Mouse (Mus musculus): ENCODE measurements around the gene Bag2. TPM values are rescaled to one million over a fixed set of nuclear protein-coding genes. Genes with fewer than 3 reads are reported as not detected.
A peak's percentile ranks its signal among the peaks of the same experiment; 100 is the strongest.

Gene Bag2
- polyA plus RNA-seq, 1 experiment from 2014 or later, result 80.2 TPM

DNA sequence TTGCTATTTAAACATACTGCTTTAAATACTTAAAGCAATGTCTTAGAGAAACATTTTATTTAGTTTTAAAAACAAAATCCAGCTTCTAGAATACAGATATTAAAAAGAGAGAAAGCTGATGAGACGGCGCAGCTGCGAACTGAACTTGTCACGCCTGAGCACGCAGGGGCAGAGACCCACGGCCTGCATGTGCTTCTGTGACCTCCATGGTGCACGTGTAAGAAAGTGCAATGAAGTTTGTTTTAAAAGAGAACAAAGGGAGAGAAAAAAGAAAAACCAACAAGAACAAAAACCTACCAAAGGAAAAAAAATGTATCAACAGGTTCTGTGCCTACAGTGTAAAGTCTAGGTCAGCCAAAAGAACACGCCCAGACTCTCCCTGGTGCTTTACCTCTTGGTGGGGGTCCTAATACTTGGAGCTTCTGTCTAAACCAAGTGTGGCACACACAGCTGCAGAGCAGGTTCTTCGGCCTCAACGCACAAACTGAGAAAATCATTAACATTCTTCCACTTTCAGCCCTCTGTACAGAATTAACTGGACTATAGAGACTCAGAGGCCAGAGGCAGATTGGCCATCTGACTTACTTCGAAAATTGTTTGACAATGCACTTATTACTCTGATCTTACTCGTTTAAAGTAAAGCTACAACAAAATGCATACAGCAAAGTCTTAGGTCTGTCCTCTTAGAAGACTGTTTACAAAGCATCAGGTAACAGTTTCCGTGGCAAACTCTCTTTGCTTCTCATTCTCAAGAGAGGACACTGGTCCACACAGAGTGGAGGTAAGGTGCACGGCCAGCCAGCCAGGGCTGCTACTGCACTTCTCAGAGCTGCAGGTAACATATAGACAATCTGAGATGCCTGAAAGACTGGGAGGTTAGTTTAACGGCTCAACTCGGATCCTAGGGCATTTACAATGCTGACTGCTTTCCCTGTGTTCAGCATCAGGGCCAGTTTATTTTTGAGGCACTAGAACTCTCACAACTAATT is 9.2 kb upstream of the Bag2 start:
- ATAC-seq (ENCODE audit: insufficient number of reproducible peaks, low FRiP score), result no peak
- Histone ChIP-seq H3K4me3 (no peak overlapping the region), H3K9ac (no peak overlapping the region), H3K4me1 (replicated peaks) (no peaks in the 10 kb centered on the region), H3K9me3 (replicated peaks) (no peaks in the 10 kb centered on the region), H3K27ac (ENCODE audit: poor library complexity, severe bottlenecking) (no peak overlapping the region), H3K4me2 (no peak overlapping the region), H3K27me3 (replicated peaks) (no peaks in the 10 kb centered on the region), H3K36me3 (peaks cover 62% of the 10 kb centered on the region)
- 89% methylated on average over 16 of the region's 16 CpGs for WGBS

DNA sequence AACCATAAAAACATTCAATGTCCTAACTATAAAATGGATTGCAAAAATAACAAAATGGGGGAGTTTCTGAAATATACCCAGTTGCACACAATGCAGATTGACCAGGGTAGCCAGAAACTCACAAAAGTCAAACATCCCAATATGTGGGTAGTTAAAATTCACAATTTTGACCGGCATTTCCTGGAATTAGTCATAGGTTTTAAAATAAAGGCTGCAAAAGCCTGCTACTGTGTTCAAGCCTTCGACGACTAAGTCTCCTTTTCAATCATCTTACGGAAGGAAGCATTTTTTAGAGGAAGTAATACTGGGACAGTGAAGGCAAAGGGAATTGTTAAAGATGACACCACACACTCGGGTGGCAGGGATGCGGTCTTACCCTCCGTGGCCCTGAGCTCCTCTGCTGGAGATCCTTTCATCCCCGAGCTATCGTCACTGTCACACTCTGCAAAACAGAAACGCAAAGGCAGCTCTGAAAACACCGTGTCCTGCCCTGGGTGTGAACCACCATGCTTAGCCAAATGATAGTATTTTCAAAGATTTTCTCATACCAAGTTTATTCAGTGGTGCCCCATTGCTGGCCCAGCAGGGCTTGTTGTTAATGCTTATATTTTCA is 8.0 kb upstream of the Bag2 start:
- Histone ChIP-seq H3K27me3 (replicated peaks) (no peaks in the 10 kb centered on the region), H3K4me3 (no peak overlapping the region), H3K36me3 (peaks cover 56% of the 10 kb centered on the region), H3K9me3 (replicated peaks) (no peaks in the 10 kb centered on the region), H3K9ac (no peak overlapping the region), H3K4me2 (no peak overlapping the region), H3K27ac (ENCODE audit: poor library complexity, severe bottlenecking) (no peak overlapping the region), H3K4me1 (replicated peaks) (no peaks in the 10 kb centered on the region)
- ATAC-seq (ENCODE audit: insufficient number of reproducible peaks, low FRiP score), result no peak
- 90% methylated on average over 11 of the region's 11 CpGs for WGBS

- no peak for ATAC-seq (ENCODE audit: insufficient number of reproducible peaks, low FRiP score)
- H3K9ac ChIP-seq, result no peak overlapping the region
- H3K4me2 ChIP-seq, result no peak overlapping the region
- no peak overlapping the region for H3K27ac ChIP-seq (ENCODE audit: poor library complexity, severe bottlenecking)
- H3K4me3 ChIP-seq, result no peak overlapping the region
- 79% methylated on average over 2 of the region's 2 CpGs for WGBS
- H3K4me1 ChIP-seq (replicated peaks), result no peaks in the 10 kb centered on the region
- H3K27me3 ChIP-seq (replicated peaks), result no peaks in the 10 kb centered on the region
- peaks cover 52% of the 10 kb centered on the region for H3K36me3 ChIP-seq
- no peaks in the 10 kb centered on the region for H3K9me3 ChIP-seq (replicated peaks)
Observed at GRCm38 (mm10) chr1:33763826-33764225, 6.2 kb upstream of the Bag2 start.

- no peak overlapping the region for H3K4me3 ChIP-seq
- no peak for ATAC-seq (ENCODE audit: insufficient number of reproducible peaks, low FRiP score)
- no peak overlapping the region for H3K4me2 ChIP-seq
- no peaks in the 10 kb centered on the region for H3K27me3 ChIP-seq (replicated peaks)
- no peak overlapping the region for H3K9ac ChIP-seq
- 56% methylated on average over 4 of the region's 4 CpGs for WGBS
- peaks cover 29% of the 10 kb centered on the region for H3K4me1 ChIP-seq (replicated peaks)
- H3K27ac ChIP-seq (ENCODE audit: poor library complexity, severe bottlenecking), result no peak overlapping the region
- peaks cover 25% of the 10 kb centered on the region for H3K36me3 ChIP-seq
- no peaks in the 10 kb centered on the region for H3K9me3 ChIP-seq (replicated peaks)
Observed at GRCm38 (mm10) chr1:33758488-33758887, 893 bp upstream of the Bag2 start.

DNA sequence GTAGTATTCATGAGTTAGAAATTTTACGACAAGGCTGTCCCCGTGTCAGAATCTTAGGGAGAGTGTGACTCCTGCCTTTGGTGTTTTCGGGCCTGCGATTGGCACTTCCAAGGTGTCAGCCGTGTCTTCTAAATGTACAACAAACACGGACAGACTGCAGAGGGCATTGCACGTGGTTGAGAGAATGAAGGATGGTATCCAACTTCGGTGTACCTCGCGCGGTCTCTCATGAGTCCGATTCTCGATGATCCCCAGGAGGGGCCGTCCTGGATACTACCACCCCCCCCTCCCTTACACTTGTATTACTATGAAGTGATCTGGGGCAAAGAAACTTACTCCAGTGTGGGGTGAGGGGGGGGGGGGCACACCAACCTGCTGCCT is 572 bp downstream of the Bag2 start:
- peak overlapping the region; percentile 93 for H3K4me2 ChIP-seq
- 2% methylated on average over 14 of the region's 14 CpGs for WGBS
- ATAC-seq (ENCODE audit: insufficient number of reproducible peaks, low FRiP score), result peak; percentile 28
- peak overlapping the region; percentile 93 for H3K4me3 ChIP-seq
- no peaks in the 10 kb centered on the region for H3K27me3 ChIP-seq (replicated peaks)
- H3K27ac ChIP-seq (ENCODE audit: poor library complexity, severe bottlenecking), result peak overlapping the region; percentile 83
- H3K9ac ChIP-seq, result peak overlapping the region; percentile 95
- peaks cover 19% of the 10 kb centered on the region for H3K36me3 ChIP-seq
- H3K9me3 ChIP-seq (replicated peaks), result no peaks in the 10 kb centered on the region
- H3K4me1 ChIP-seq (replicated peaks), result peaks cover 29% of the 10 kb centered on the region

DNA sequence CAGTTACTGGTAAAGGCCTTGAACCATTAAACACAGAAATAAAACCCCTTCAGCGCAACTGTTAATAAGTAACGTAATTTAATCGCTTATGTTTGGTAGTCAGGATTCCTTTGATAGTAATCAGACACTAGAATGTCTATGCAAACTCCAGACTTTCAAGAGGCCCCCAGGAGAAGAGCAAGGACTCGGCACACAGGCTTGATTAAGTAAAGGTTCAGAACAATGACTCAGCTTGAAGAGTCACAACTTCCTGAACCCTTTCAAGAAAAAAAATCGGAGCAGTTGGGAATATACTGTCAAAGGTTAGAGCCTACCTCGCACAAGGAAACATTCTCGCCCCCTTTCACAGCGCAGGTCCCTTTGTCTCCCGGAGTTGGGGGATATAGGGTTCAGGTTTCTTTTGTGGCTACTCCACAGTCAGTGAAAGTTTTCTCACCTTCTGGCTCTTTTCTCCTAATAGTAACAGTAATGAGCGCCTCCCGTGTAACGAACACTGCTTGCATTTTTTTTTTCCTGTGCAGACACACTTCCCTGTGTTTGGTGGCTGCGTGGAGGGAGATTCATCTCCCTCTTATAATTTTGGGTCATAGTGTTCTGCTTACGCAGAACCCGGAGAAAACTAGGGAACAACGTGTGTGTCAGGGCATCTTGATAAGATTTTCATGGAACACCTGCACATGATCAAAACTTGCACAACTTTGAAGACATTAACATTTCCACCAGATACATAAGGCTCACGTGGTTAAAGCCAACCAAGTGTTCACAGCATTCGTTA is 1.1 kb downstream of the Bag2 start:
- Histone ChIP-seq H3K4me1 (replicated peaks) (peaks cover 31% of the 10 kb centered on the region), H3K4me3 (peak overlapping the region; percentile 93), H3K9ac (peak overlapping the region; percentile 95), H3K27me3 (replicated peaks) (no peaks in the 10 kb centered on the region), H3K36me3 (peaks cover 19% of the 10 kb centered on the region), H3K27ac (ENCODE audit: poor library complexity, severe bottlenecking) (no peak overlapping the region), H3K4me2 (peak overlapping the region; percentile 93), H3K9me3 (replicated peaks) (no peaks in the 10 kb centered on the region)
- ATAC-seq (ENCODE audit: insufficient number of reproducible peaks, low FRiP score), result no peak
- WGBS, result 21% methylated on average over 18 of the region's 18 CpGs

- 0 out of 2 replicates have a peak overlapping the region, but pooled peaks have one; percentile 95 for H3K9ac ChIP-seq
- no peaks in the 10 kb centered on the region for H3K27me3 ChIP-seq (replicated peaks)
- peaks cover 34% of the 10 kb centered on the region for H3K4me1 ChIP-seq (replicated peaks)
- WGBS, result 74% methylated on average over 7 of the region's 7 CpGs
- peaks cover 15% of the 10 kb centered on the region for H3K36me3 ChIP-seq
- peak overlapping the region; percentile 93 for H3K4me3 ChIP-seq
- no peak for ATAC-seq (ENCODE audit: insufficient number of reproducible peaks, low FRiP score)
- H3K4me2 ChIP-seq, result peak overlapping the region; percentile 93
- H3K27ac ChIP-seq (ENCODE audit: poor library complexity, severe bottlenecking), result no peak overlapping the region
- no peaks in the 10 kb centered on the region for H3K9me3 ChIP-seq (replicated peaks)
Observed at GRCm38 (mm10) chr1:33755799-33756198, 1.8 kb downstream of the Bag2 start.

- 74% methylated on average over 21 of the region's 21 CpGs for WGBS
- Histone ChIP-seq H3K4me2 (no peak overlapping the region; the same call in 1 of the 2 replicates), H3K27me3 (replicated peaks) (no peaks in the 10 kb centered on the region), H3K27ac (ENCODE audit: poor library complexity, severe bottlenecking) (no peak overlapping the region), H3K36me3 (peaks cover 9% of the 10 kb centered on the region; the same call in 1 of the 2 replicates), H3K4me1 (replicated peaks) (peaks cover 34% of the 10 kb centered on the region), H3K9me3 (replicated peaks) (no peaks in the 10 kb centered on the region), H3K4me3 (no peak overlapping the region), H3K9ac (no peak overlapping the region)
- peak; percentile 56 for ATAC-seq (ENCODE audit: insufficient number of reproducible peaks, low FRiP score)
Observed at GRCm38 (mm10) chr1:33754965-33755735, 2.4 kb downstream of the Bag2 start.

GRCm38 (mm10) chr1:33754089-33754488 is 3.5 kb downstream of the Bag2 start:
- Histone ChIP-seq H3K4me3 (no peak overlapping the region), H3K4me2 (no peak overlapping the region), H3K9me3 (replicated peaks) (no peaks in the 10 kb centered on the region), H3K27ac (ENCODE audit: poor library complexity, severe bottlenecking) (no peak overlapping the region), H3K4me1 (replicated peaks) (peaks cover 34% of the 10 kb centered on the region), H3K9ac (no peak overlapping the region), H3K36me3 (peaks cover 6% of the 10 kb centered on the region; the same call in 1 of the 2 replicates), H3K27me3 (replicated peaks) (no peaks in the 10 kb centered on the region)
- ATAC-seq (ENCODE audit: insufficient number of reproducible peaks, low FRiP score), result no peak
- WGBS, result 90% methylated on average over 17 of the region's 17 CpGs

- no peak overlapping the region for H3K4me2 ChIP-seq
- H3K9me3 ChIP-seq (replicated peaks), result no peaks in the 10 kb centered on the region
- no peak overlapping the region for H3K9ac ChIP-seq
- no peak overlapping the region for H3K4me3 ChIP-seq
- 71% methylated on average over 10 of the region's 10 CpGs for WGBS
- H3K4me1 ChIP-seq (replicated peaks), result peaks cover 20% of the 10 kb centered on the region
- peaks cover 31% of the 10 kb centered on the region for H3K36me3 ChIP-seq
- H3K27me3 ChIP-seq (replicated peaks), result no peaks in the 10 kb centered on the region
- ATAC-seq (ENCODE audit: insufficient number of reproducible peaks, low FRiP score), result no peak
- H3K27ac ChIP-seq (ENCODE audit: poor library complexity, severe bottlenecking), result no peak overlapping the region
Observed at GRCm38 (mm10) chr1:33751283-33751682, 6.3 kb downstream of the Bag2 start.
